Mouse (Mus musculus) kidney, adult 9 months (tissue): ENCODE results near the gene Slc35f6.
A peak's percentile ranks its signal among the peaks of the same experiment; 100 is the strongest.

ENCODE experiments used
- DNase-seq: peaks from one replicate; pipeline ENCODE4 v3.0.0; 2022

The Slc35f6 gene

DNA sequence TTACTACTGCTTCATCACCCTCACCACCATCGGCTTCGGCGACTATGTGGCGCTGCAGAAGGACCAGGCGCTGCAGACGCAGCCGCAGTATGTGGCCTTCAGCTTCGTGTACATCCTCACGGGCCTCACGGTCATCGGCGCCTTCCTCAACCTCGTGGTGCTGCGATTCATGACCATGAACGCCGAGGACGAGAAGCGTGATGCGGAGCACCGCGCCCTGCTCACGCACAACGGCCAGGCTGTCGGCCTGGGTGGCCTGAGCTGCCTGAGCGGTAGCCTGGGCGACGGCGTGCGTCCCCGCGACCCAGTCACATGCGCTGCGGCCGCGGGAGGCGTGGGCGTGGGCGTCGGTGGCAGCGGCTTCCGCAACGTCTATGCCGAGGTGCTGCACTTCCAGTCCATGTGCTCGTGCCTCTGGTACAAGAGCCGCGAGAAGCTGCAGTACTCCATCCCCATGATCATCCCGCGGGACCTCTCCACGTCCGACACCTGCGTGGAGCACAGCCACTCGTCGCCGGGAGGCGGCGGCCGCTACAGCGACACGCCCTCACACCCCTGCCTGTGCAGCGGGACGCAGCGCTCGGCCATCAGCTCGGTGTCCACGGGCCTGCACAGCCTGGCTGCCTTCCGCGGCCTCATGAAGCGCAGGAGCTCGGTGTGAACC, 25.4 kb upstream of the Slc35f6 start:
- DNase-seq, result no peak

GRCm38 (mm10) chr5:30622841-30623185, 24.9 kb upstream of the Slc35f6 start:
- no peak for DNase-seq

DNA sequence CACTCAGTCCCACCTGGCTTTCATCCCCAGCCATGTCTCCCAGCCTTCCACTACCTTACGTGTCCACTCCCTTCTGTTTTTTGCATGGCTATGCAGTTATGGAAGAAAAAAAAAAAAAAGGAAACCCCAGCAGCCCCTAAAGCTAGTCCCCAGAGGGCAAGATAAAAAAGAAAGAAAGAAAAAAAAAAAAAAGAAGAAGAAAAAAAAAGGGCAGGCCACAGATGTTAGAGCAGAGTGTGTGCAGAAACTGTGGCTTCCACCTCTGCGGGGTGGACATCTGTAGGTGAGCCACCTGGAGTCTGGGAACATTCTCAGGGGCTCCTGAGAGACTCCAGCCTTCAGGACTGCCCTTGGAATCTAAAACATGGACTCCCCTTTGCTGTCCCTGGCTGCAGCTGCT, 24.4 kb upstream of the Slc35f6 start:
- DNase-seq, result no peak

DNA sequence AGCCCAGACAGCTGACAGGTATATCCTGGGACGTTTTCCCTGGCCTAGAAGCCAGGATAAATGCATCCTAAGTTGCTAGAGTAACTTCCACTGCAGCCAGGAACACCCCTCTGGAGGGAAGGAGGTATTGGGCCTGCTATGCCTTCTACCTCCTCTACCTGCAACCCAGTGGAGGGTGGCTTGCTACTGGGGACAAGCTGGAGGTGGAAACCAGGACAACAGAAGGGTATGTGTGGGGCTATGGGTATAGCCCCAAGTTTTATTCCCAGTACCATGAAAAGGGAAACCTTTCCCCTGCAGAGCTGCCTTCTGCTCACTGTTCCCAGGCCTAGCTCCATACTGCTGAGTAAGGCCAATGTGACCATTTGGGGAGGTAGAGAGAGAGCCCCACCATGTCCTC, 23.4 kb upstream of the Slc35f6 start:
- no peak for DNase-seq

DNA sequence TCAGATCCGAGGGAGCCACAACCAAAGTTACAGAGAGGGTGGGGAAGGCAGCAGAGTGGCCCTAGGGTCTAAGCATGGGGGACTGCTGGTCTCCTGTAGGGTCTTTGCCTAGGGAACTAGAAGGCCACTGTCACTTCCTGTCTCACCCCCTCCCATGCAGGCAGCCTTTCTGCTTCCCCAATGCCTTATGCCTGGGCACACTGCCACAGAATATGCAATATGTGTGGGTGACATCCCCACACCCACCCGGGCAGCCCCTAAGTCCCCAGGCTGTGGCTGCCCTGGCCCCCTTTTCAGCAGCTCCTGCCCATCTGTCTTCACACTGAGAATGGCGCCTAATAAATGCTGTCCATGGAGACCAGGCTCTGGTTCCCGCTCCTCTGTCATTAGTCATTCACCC, 22.8 kb upstream of the Slc35f6 start:
- DNase-seq, result no peak

- DNase-seq, result no peak
Observed at GRCm38 (mm10) chr5:30625379-30625778, 22.4 kb upstream of the Slc35f6 start.

GRCm38 (mm10) chr5:30626331-30627105, 21.2 kb upstream of the Slc35f6 start:
- DNase-seq, result no peak

- DNase-seq, result no peak
Observed at GRCm38 (mm10) chr5:30628511-30628910, 19.2 kb upstream of the Slc35f6 start.

- no peak for DNase-seq
Observed at GRCm38 (mm10) chr5:30630401-30630800, 17.3 kb upstream of the Slc35f6 start.

- DNase-seq, result no peak
Observed at GRCm38 (mm10) chr5:30632134-30632533, 15.6 kb upstream of the Slc35f6 start.

DNA sequence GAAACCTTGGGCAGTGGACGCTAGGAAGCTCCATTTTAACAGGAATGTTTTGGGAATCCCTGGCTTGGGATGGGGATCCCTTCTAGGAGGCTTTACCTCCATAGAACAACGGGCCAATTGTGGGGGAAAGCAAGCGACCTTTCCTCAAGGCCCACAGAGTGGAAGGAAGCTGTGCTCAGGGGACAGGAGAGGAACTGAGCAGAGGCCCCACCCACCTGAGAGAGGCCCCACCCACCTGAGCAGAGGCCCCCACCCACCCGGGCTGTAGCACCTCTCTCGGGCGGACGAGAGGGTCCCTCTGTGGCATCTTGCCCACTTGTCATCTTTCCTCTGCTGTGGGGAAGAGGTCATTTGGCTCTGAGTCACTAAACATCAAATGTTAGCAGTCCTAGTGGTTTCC, 10.7 kb upstream of the Slc35f6 start:
- DNase-seq, result no peak

GRCm38 (mm10) chr5:30638041-30638440, 9.7 kb upstream of the Slc35f6 start:
- peak; percentile 85 for DNase-seq

GRCm38 (mm10) chr5:30643477-30644179, 4.1 kb upstream of the Slc35f6 start:
- DNase-seq, result peak; percentile 29

- peak; percentile 53 for DNase-seq
Observed at GRCm38 (mm10) chr5:30646036-30646435, 1.7 kb upstream of the Slc35f6 start.

DNA sequence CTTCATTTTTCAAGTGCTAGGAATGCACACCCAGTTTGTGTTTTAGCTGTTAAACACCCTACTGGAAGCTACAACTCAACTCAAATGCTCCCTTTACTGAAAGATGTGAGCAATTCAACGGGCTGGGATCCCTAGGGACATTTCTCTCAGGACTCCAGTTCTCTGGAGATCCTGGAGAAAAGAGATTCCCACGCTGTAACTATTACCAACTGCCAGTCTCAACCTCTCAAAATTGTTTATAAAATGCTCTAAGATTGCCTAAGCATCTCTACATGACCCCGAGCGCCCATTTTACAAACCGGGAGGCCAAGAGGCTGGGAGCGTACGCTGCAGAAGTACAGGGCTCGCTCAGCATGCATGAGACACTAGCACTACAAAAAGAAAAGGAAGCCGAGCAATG, 337 bp upstream of the Slc35f6 start:
- no peak for DNase-seq

- no peak for DNase-seq
Observed at GRCm38 (mm10) chr5:30649558-30649957, 1.8 kb downstream of the Slc35f6 start.

DNA sequence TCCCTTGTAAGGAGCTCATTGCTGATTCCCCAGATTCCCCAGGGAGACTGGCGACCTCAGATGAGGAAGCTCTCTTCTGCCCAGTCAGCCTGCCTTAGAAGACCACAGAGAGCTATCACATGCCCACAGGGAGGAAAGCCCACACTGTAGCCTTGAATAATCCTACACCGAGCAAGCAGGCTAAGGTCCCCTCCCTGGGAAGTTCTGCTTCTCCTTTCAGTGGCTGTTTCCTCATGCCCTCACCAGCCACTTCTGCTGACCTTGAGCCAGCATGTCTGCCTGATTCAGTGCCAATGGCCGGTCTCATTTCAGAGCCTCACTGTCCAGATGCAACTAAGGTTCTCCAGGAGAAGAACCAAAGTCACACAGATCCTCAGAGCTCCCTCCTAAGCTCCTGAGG, 3.0 kb downstream of the Slc35f6 start:
- DNase-seq, result no peak

- DNase-seq, result no peak
Observed at GRCm38 (mm10) chr5:30651554-30651953, 3.8 kb downstream of the Slc35f6 start.

DNA sequence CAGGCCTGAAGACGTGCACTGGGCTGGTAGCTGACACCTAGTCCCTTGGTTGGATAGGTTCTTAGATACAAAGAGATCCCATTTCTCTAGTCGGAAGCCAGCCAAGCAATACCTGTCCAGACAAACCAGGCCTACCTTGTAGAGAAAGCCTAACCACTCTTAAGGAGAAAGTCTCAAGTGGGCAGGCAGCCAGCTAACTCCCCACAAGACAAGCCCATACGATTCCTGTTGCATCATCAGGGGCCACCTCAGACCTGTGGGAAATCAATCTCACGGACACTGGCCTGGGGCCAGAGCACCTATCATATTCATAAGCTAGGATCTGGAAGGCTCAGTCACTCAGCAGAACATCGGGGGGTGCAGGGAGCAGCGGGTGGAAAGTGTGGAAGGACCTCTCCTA, 5.5 kb downstream of the Slc35f6 start:
- no peak for DNase-seq

GRCm38 (mm10) chr5:30655042-30655441, 7.3 kb downstream of the Slc35f6 start:
- no peak for DNase-seq

GRCm38 (mm10) chr5:30655526-30656195, 7.9 kb downstream of the Slc35f6 start:
- no peak for DNase-seq

DNA sequence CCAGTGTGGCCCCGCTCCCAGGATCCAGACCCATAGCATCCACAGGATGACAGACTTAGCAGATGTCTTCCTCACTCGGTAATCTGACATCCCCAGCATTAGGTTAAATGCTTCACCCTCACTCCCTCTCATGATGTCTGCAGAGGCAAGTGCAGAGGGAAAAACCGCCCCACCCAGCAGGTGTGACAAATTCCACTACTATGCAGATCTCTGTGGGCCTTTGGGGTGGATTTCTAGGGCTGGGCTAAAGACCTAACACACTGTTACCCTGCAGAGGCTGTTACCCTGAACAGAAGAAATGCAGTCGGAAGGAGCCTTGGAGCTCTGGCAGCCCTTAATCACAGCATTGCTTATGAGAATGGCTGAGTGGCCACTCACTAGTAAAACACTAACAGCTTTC, 11.3 kb downstream of the Slc35f6 start:
- DNase-seq, result no peak

DNA sequence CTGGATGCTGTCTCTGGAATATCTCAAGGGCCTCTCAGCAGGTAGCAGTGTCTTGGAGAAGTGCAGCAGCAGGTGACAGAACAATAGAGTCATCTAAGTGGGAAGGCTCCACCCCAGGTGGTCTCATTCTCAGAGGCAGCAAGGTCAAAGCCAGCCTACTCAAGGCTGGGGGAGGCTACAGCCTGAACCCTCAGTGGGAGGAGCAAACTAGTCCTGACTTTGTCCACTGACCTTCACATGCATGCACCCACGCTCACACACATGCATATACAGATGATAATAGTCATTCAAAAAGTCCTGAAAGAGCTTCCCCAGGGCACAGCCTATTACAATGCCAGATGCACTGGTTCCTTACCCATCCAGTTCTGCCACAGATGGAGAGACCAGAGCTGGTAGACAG, 12.5 kb downstream of the Slc35f6 start:
- no peak for DNase-seq

- DNase-seq, result no peak
Observed at GRCm38 (mm10) chr5:30660813-30661212, 13.1 kb downstream of the Slc35f6 start.
